Mouse (Mus musculus) myocyte (in vitro differentiated cells): ENCODE measurements around the gene Gm49416. TPM values are rescaled to one million over a fixed set of nuclear protein-coding genes. Genes with fewer than 3 reads are reported as not detected.
A peak's percentile ranks its signal among the peaks of the same experiment; 100 is the strongest.
"Not testable (repeated sequence)": the region's sequence is repeated elsewhere in the genome, so short reads cannot be mapped to it uniquely, and the experiment has no call there.

Source experiments
- H3K27me3 ChIP-seq: one replicate; pipeline ENCODE4 v1.6.1; 2011; ENCODE audit not compliant: control insufficient read depth, insufficient read depth, insufficient read length
- H3K36me3 ChIP-seq: one replicate; pipeline ENCODE4 v1.6.1; 2011; ENCODE audit not compliant: control insufficient read depth, insufficient read depth
- H3K4me2 ChIP-seq: one replicate; pipeline ENCODE4 v1.6.1; 2011; ENCODE audit warnings: low read depth, control low read depth
- H3K4me3 ChIP-seq: one replicate; pipeline ENCODE4 v1.5.1; 2011; ENCODE audit warnings: mild to moderate bottlenecking, control low read depth, moderate library complexity
- H3K79me2 ChIP-seq: one replicate; pipeline ENCODE4 v1.6.1; 2011; ENCODE audit not compliant: control insufficient read depth, insufficient read depth
- H3ac ChIP-seq: one replicate; pipeline ENCODE4 v1.6.1; 2011; ENCODE audit not compliant: control insufficient read depth, insufficient read length
- CEBPB ChIP-seq: IDR thresholded peaks from 2 replicates; pipeline ENCODE4 v1.6.1; 2011; ENCODE audit warnings: mild to moderate bottlenecking, moderate library complexity; ENCODE audit not compliant: poor library complexity, insufficient read depth, severe bottlenecking
- E2F4 ChIP-seq: IDR thresholded peaks from one replicate; pipeline ENCODE4 v1.6.1; 2011; ENCODE audit warnings: mild to moderate bottlenecking, control low read depth, moderate library complexity; ENCODE audit not compliant: insufficient read depth
- MAX ChIP-seq: IDR thresholded peaks from one replicate; pipeline ENCODE4 v1.6.1; 2011; ENCODE audit warnings: low read depth, mild to moderate bottlenecking, control low read depth
- MYOD1 ChIP-seq, 3 experiments: IDR thresholded peaks; one replicate each; pipeline ENCODE4 v1.6.1; 2011; ENCODE audit warnings: control low read depth in 2 of 3, low read depth in 2 of 3, mild to moderate bottlenecking in 2 of 3, moderate library complexity in 1 of 3; ENCODE audit not compliant: insufficient read length in 2 of 3, control insufficient read depth in 1 of 3
- MYOG ChIP-seq, 3 experiments: IDR thresholded peaks; one replicate each; pipeline ENCODE4 v1.6.1; 2011; ENCODE audit warnings: control low read depth in 2 of 3, low read depth in 2 of 3, mild to moderate bottlenecking in 2 of 3; ENCODE audit not compliant: insufficient read length in 2 of 3, control insufficient read depth in 1 of 3, insufficient read depth in 1 of 3
- POLR2A ChIP-seq: IDR thresholded peaks from one replicate; pipeline ENCODE4 v1.6.1; 2011; ENCODE audit warnings: low read depth, mild to moderate bottlenecking, control low read depth, moderate library complexity; ENCODE audit not compliant: insufficient read length
- POLR2AphosphoS2 ChIP-seq: IDR thresholded peaks from one replicate; pipeline ENCODE4 v1.6.1; 2011; ENCODE audit warnings: low read depth, control low read depth; ENCODE audit not compliant: insufficient read length
- REST ChIP-seq: IDR thresholded peaks from one replicate; pipeline ENCODE4 v1.6.1; 2011; ENCODE audit warnings: mild to moderate bottlenecking, control low read depth, moderate library complexity; ENCODE audit not compliant: insufficient read depth, insufficient read length
- SRF ChIP-seq: IDR thresholded peaks from one replicate; pipeline ENCODE4 v1.6.1; 2011; ENCODE audit warnings: low read depth; ENCODE audit not compliant: control insufficient read depth, insufficient read length
- TCF12 ChIP-seq: IDR thresholded peaks from one replicate; pipeline ENCODE4 v1.6.1; 2011; ENCODE audit warnings: mild to moderate bottlenecking, control low read depth; ENCODE audit not compliant: poor library complexity, insufficient read depth, severe bottlenecking
- TCF3 ChIP-seq: IDR thresholded peaks from one replicate; pipeline ENCODE4 v1.6.1; 2011; ENCODE audit warnings: low read depth, control low read depth; ENCODE audit not compliant: insufficient read length
- USF1 ChIP-seq: IDR thresholded peaks from one replicate; pipeline ENCODE4 v1.6.1; 2011; ENCODE audit warnings: low read depth, mild to moderate bottlenecking, control low read depth, moderate library complexity
- polyA plus RNA-seq: library from polyadenylated mRNA; unstranded; fragments of >200 nt; fragmentation: generic; extraction: Trizol; gene quantifications from one replicate; pipeline ENCODE4 v1.2.1, GENCODE M21; 2012; ENCODE audit warnings: missing spikeins

The Gm49416 gene
- polyA plus RNA-seq, 1 experiment: 0.44 TPM

- peak overlapping the region; percentile 6 for H3ac ChIP-seq
- H3K4me2 ChIP-seq: peak overlapping the region; percentile 95
- peaks cover 23% of the 10 kb centered on the region for H3K79me2 ChIP-seq
- H3K4me3 ChIP-seq: peak overlapping the region; percentile 53
- no peaks in the 10 kb centered on the region for H3K36me3 ChIP-seq
- no peak for TF ChIP-seq USF1
- TF ChIP-seq POLR2A: no peak
- no peak for TF ChIP-seq POLR2AphosphoS2
- no peak for TF ChIP-seq REST
- TF ChIP-seq E2F4: no peak
- no peak for TF ChIP-seq SRF
- TF ChIP-seq TCF12: no peak
- no peak for TF ChIP-seq MAX
- no peak for TF ChIP-seq CEBPB
- H3K27me3 ChIP-seq: no peaks in the 10 kb centered on the region
Observed at GRCm38 (mm10) chr19:8887585-8888463, 902 bp upstream of the Gm49416 start.

DNA sequence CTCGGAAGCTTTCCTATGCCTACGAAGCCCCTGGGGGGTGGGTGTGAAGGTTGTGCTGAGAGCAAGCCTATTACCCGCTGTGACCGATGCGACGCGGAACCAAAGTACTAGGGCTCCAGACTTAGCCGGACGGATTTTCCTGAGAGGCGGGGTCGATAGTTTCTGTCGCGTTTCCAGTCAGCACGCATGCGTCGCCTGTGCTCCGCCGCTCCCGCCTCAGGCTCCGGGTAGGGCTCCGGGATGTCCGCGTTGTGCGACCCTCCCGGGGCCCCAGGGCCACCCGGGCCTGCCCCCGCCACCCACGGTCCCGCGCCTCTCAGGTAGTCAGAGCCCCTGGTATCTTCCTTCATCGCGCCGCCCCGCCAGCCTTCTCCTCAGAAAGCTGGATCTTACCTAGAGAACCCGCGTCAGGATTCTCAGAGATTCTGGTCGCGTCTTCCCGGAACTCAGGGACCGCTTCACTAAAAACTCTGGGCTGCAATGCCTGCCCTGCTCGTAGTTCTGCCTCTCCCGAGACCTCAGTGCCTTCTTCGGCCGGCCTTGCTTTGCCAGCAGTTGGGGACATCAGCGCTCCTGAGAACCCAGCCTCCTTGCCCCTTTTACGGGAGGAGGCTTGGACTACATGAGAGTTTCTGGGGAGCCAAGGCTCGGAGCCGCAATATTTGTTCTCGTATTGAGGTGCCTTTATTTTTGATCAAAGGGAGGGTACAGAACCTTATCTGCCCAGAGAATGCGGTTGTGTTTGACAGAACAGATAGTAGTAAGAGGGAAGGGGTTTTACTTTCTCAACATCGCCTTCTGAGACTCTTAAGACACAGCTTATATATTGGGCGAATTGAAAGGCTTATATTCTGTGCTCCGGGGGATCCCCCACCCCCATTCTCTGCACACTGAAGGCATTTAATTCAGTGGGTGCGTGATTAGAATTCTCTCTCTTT, 4.4 kb downstream of the Gm49416 start, which contains the start of gene Ints5:
Gene Ints5 (plus strand): TSS at position 177 of the 938 bp plus-strand sequence.
- no peaks in the 10 kb centered on the region for H3K36me3 ChIP-seq
- H3K27me3 ChIP-seq: no peaks in the 10 kb centered on the region
- no peak for TF ChIP-seq REST
- TF ChIP-seq USF1: no peak
- no peak for TF ChIP-seq MYOD1 (IDR thresholded peaks at IDR 0.05; ENCODE audit: control insufficient read depth in 1 of 3, insufficient read length in 2 of 3, low read depth in 2 of 3)
- no peak for TF ChIP-seq MYOG (IDR thresholded peaks at IDR 0.05; ENCODE audit: control insufficient read depth in 1 of 3, insufficient read depth in 1 of 3, insufficient read length in 2 of 3, low read depth in 2 of 3)
- no peak for TF ChIP-seq E2F4
- peak; percentile 35 for TF ChIP-seq SRF
- no peak for TF ChIP-seq CEBPB
- peak; percentile 91 for TF ChIP-seq POLR2A
- no peak for TF ChIP-seq MAX
- TF ChIP-seq TCF12: no peak
- TF ChIP-seq POLR2AphosphoS2: peak; percentile 96
- no peak for TF ChIP-seq TCF3
- peak within 1 kb of the TSS; percentile 67 for H3K4me3 ChIP-seq
- peak within 1 kb of the TSS; percentile 35 for H3ac ChIP-seq
- H3K79me2 ChIP-seq: peaks cover 47% of the 10 kb centered on the region
- H3K4me2 ChIP-seq: peak within 1 kb of the TSS; percentile 96

DNA sequence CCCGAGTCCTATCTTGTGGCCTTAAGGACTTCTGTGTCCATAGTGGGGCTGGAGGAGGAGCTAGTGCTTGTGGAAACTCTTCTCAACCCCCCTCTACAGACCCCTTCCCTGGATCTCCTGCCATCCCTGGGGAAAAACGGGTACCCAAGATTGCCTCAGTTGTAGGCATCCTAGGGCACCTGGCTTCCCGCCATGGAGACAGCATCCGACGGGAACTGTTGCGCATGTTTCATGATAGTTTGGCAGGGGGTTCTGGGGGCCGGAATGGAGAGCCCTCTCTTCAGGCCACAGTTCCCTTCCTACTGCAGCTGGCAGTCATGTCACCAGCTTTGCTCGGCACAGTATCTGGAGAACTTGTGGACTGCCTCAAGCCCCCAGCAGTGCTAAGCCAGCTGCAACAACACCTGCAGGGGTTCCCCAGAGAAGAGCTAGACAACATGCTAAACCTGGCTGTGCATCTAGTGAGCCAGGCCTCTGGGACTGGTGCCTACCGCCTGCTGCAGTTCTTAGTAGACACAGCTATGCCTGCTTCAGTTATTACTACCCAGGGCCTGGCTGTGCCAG, 6.8 kb downstream of the Gm49416 start:
- no peak overlapping the region for H3ac ChIP-seq
- H3K36me3 ChIP-seq: no peaks in the 10 kb centered on the region
- no peak overlapping the region for H3K4me2 ChIP-seq
- peaks cover 54% of the 10 kb centered on the region for H3K79me2 ChIP-seq
- H3K4me3 ChIP-seq: no peak overlapping the region
- no peak for TF ChIP-seq REST
- TF ChIP-seq TCF12: no peak
- TF ChIP-seq SRF: no peak
- TF ChIP-seq MYOG (IDR thresholded peaks at IDR 0.05; ENCODE audit: control insufficient read depth in 1 of 3, insufficient read depth in 1 of 3, insufficient read length in 2 of 3, low read depth in 2 of 3): no peak
- TF ChIP-seq USF1: no peak
- no peak for TF ChIP-seq E2F4
- TF ChIP-seq MAX: no peak
- no peak for TF ChIP-seq POLR2A
- no peak for TF ChIP-seq MYOD1 (IDR thresholded peaks at IDR 0.05; ENCODE audit: control insufficient read depth in 1 of 3, insufficient read length in 2 of 3, low read depth in 2 of 3)
- no peak for TF ChIP-seq CEBPB
- TF ChIP-seq TCF3: no peak
- H3K27me3 ChIP-seq: no peaks in the 10 kb centered on the region

GRCm38 (mm10) chr19:8896231-8896630, 7.5 kb downstream of the Gm49416 start:
- H3K36me3 ChIP-seq, H3K27me3 ChIP-seq, H3K4me2 ChIP-seq, H3K4me3 ChIP-seq, H3ac ChIP-seq: not testable (repeated sequence)
- H3K79me2 ChIP-seq: peaks cover 58% of the 10 kb centered on the region

DNA sequence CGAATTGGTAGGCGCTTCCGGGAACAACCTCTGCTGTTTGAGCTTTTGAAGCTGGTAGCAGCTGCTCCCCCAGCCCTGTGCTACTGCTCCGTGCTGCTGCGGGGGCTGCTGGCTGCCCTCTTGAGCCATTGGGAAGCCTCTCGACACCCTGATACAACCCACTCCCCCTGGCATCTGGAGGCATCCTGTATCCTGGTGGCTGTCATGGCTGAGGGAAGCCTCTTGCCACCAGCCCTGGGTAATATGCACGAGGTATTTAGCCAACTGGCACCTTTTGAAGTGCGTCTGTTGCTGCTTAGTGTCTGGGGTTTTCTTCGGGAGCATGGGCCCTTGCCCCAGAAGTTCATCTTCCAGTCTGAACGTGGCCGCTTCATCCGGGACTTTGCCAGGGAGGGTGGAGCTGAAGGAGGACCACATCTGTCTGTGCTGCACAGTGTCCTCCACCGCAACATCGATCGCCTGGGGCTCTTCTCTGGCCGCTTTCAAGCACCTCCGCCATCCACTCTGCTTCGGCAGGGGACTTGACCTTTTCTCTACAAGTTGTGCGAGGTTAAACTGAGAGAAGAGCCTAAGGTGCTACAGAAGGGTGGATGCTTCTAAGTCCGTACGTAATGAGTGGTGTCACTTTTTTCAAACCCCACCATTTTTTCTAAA, 8.6 kb downstream of the Gm49416 start:
- Histone ChIP-seq H3K4me3 (peak overlapping the region; percentile 86), H3K79me2 (peaks cover 69% of the 10 kb centered on the region), H3K4me2 (peak overlapping the region; percentile 100), H3ac (peak overlapping the region; percentile 10)
- not testable (repeated sequence) for H3K27me3 ChIP-seq, H3K36me3 ChIP-seq
